Mouse (Mus musculus): Measurements from ENCODE around the gene Gm10645.

Gene Gm10645

DNA sequence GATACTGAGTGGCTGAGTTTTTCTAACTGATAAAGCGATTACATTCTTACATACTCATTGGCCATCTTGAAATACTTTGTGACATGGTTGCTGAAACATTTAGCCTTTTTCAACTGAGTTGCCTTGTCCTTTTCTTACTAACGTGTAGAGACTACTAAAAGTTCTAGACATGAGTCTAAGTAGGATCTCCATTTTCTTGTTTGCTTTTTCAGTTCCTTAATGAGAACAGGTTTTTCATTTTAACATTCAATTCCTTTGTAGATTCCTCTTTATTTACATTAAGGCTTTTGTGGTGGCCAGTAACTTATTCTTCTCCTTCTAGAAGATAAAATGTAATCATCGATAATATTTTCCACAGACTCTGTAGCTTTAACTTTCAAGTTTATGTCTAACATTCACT lies 3.2 kb upstream of the Gm10645 start:
- no peak for DNase-seq (ENCODE audit: extremely low read depth, low read depth)

DNA sequence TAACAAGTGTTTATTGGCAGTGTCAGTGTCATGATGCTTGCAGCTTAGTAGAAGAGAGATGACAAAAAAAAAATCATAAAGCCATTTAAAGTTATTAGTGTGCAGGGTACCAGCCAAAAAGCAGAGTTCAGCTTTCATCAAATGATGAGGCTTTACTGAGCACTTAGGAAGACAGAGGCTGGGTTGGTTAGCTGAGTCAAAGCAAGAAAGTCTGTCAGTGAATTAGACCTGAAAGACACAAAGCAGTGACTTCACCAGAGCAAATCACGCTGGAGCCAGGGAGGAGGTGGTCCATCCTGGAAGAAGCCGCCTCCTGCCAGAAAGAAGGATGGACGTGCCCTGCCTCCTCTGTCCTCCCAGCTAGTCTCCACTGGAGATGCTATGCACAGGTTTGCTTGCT lies 2.0 kb upstream of the Gm10645 start:
- DNase-seq (ENCODE audit: extremely low read depth, low read depth): no peak

DNA sequence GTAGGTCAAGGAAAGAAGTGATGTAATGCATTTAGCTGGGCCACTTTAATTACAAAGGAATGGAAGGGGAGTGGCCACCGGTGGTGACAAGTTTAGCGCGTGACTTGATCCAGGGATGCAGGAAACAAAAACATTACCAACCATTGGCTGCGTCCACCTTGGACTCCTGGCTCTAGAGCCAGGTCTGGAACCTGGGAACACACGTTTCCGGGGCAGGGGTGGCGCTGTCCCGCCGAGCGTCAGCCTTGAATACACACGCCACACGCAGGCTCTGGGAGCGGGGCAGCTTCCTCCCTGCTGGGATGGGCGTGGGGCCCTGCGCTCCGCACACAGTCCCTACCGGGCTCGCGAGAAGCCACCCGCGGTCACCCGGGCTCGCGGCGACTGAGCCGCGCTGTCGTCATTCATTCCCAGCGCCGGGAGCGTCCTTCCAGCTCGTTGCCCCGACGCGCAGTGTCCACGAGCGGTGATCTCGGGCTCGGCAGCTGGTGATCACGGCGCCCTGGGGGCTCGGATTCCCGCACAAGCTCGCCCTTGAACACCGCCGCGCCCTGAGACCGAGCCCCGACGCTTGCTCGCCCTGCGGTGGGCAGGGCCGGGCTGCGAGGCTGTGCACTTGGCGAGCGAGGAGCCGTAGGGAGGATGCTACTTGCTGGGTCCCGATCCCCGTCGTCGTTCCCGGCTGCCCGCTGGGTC lies 587 bp downstream of the Gm10645 start, which contains the start of gene Tbc1d9:
Gene Tbc1d9, plus strand, starts transcription at position 118 of the 696 bp plus-strand sequence.
- DNase-seq (ENCODE audit: extremely low read depth, low read depth): no peak

DNA sequence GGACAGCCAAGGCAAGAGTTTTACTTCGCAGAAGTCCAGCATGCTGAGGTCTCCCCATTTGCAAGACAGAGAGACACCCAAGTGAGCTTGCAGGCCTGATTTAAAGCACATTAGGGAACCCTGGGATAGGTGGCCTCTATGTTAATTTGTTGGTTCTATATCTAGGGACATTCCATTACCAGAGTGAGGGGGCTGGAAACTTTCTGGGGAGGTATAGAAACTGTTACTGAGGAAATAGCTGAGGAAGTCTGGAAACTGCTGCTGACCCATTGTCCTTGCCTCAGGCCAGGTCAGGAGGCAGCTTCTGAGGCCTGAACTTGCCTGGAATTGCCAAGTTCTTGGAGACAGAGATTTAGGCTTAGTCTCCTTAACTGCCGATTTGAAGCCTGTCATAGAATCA lies 5.4 kb downstream of the Gm10645 start:
- DNase-seq (ENCODE audit: extremely low read depth, low read depth): no peak

DNA sequence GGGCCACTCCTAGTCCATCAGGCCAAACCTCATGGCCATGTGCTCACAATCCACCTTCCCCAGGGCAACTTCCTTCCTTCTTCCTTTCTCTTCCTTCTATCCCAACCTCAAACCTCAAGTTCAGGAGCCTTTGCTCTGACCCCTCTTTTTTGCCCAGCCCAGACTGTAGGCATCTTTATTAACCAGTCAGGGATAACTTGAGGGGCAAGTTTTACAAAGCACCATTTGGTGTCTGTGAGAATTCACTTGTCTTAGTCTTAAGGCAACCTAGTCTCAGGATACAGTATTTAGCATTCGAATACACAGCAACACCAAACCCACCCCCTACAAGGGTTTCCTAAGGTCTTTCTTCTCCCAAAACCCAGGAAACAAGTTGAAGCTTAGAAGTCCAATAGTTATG lies 6.4 kb downstream of the Gm10645 start:
- DNase-seq (ENCODE audit: extremely low read depth, low read depth): no peak

DNA sequence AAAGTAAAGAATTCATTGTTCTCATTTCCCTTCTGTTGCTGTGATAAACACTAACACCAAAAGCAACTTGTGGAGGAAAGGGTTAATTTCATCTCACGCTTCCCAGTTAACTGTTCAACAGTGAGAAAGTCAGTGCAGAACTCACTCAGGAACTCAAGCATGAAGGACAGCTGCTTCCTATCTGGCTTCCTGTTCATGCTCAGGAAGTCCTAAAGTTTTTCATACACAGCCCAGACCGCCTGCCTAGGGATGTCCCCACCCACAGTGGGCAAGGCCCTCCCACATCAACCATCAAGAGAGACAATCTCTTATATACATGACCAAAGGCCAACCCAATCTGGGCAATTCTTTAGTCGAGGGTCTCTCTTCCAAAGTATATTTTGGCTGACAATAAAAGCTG lies 7.0 kb downstream of the Gm10645 start:
- DNase-seq (ENCODE audit: extremely low read depth, low read depth): no peak

DNA sequence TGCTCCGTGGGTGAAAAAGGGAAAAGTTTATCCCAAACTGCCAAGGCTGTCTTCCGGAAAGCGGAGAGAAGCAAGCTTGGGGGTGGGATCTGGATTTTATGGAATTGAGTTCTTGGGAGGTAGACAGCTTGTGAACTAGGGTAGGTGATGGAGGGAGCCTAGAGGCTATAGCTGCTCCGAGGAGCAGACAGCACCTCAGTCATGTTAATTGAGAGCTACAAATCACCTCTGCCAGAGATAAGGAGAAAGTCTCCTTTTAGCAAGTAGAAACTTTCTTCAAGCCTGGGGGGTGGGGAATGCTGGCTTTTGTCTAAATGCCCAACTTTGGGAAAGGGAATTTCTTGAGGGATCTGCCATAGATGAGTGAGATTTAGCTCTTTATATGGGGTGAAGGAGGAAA lies 10.9 kb downstream of the Gm10645 start:
- no peak for DNase-seq (ENCODE audit: extremely low read depth, low read depth)

DNA sequence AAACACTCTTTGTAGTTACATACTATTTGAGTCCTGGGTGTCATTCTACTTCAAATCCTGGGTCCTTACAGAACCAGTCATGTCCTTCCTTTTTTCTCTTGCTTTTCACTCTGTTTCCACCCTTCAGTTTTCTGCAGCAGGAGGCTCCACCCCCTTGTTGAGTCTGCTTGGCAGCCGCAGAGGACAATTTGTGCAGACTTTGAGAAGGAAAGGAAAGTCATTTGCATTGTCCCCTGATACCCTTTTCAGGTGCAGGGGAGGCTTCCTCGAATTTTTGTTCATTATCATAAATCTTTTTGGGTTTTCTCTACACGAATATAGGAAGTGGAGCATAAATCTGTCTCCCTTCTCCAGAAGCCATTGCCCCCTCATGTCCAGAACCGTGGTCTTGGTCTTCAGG lies 13.5 kb downstream of the Gm10645 start:
- no peak for DNase-seq (ENCODE audit: extremely low read depth, low read depth)

DNA sequence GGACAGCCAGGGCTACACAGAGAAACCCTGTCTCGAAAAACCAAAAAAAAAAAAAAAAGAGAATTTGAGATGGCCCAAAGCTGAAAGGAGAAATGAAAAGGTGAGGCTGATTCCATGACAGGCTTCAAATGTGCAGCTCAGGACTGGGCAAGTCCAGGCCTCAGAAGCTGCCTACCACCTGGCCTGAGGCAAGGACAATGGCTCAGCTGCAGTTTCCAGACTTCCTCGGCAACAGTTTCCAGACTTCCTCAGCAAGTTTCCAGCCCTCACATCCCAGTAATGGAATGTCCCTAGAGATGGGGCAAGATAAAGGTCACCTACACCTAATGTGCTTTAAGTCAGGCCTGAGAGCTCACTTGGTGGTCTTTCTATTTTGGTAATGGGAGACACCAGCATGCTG lies 13.9 kb downstream of the Gm10645 start:
- DNase-seq (ENCODE audit: extremely low read depth, low read depth): no peak

DNA sequence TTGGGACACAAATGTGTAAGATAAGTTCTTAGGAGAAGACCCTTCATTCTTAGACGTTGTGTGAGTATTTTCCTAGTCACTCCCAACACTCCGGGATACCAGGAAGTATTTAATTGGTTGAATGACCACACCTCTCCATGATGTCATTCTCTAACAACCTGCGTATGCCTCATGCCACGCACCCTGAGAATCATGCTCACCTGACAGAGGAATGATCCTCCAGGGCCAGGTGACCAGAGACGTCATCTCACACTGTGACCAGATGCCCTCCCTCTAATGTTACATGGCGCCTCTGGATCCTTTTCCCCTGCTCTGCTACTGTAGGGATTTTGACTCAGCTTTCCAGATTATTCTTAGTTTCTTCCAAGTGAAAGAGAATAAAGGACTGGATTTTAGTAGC lies 16.8 kb downstream of the Gm10645 start:
- no peak for DNase-seq (ENCODE audit: extremely low read depth, low read depth)

DNA sequence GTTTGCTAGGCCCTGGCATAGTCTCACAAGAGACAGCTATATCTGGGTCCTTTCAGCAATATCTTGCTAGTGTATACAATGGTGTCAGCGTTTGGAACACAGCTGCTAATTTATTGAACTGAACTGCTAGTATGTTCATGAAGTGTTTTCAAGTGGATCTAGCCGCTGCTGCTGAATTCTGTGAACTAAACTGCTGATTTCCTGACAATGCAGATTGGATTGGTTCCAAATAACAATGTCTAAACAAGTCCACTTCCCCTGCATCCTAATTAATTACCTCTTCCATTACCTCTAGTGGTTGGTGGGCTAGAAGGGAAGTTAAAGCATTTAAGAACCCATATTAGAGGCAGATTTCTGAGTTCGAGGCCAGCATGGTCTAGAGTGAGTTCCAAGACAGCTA lies 20.5 kb downstream of the Gm10645 start:
- no peak for DNase-seq (ENCODE audit: extremely low read depth, low read depth)

DNA sequence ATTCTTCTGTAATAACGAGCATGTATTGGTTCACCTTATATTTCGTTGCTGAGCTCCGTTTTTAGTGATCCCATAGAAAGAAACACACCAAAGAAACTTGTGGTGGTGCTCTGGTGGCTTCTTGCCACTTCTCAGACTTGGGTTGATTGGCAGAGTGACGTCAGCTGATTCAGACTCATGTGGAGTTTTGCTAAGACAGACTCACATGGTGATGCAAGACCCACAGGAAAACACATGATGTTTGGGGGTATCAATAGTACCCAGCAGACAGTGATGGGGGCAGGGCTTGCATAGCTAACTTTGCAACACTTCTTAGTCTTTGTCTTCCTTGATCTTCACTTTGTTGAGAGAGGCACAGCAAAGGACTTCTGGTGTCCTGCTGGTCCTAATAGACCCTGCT lies 21.4 kb downstream of the Gm10645 start:
- DNase-seq (ENCODE audit: extremely low read depth, low read depth): no peak

DNA sequence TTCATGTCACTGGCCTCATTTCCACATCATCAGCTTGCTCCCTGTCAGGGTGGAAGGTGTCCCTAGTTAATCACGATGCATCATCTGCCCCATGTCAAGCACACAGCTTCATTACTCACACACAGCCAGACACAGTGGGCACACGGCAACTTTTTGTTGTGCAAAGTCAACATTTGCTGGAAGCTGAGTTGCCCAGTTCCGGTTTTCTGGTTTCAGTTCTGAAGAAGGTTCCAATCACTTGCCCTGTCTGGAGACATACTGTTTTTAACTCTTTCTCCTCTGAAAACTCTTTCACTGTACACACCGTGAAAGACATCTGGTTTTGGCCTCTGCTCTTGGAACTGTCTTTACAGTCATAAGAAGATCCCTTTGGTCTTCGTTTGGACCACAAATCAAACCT lies 24.6 kb downstream of the Gm10645 start:
- DNase-seq (ENCODE audit: extremely low read depth, low read depth): no peak

DNA sequence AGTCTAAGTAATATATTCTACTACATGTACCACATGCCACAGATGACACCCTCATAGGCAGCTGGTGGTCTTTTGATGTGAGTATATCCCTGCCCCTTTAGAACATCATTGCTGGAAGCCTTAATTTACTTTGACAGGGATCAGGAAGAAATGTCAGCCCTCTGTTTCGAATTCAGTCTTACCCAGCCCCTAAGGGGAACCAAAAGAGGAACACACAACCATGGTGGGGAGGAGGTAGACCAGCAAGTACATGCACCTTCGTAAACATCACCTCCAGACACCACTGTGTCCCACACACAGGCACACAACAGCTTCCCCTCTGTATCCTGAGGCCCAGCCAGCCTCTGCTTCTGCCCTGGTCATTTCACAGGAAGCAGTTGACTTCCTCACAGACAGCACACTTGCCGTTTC lies 25.3 kb downstream of the Gm10645 start:
- DNase-seq (ENCODE audit: extremely low read depth, low read depth): no peak

DNA sequence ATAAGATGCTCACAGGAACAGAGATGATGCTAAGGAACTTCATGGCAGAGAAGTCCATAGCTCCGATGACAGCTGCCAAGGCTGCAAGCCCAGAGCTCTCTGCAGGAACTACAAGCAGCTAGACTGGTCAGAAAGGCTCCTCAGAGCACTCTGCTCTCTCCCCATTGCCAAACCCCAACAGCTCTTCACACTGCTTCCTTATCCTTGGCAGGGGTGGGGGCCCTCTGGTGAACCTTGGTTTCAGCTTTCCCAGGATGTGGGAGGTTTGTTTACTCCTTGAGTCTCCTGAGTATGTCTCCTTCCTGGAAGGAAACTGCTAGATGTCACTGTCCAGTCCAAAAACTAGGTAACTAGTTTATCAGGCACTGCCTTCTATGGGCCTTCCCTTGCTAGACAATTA lies 25.9 kb downstream of the Gm10645 start:
- DNase-seq (ENCODE audit: extremely low read depth, low read depth): no peak

DNA sequence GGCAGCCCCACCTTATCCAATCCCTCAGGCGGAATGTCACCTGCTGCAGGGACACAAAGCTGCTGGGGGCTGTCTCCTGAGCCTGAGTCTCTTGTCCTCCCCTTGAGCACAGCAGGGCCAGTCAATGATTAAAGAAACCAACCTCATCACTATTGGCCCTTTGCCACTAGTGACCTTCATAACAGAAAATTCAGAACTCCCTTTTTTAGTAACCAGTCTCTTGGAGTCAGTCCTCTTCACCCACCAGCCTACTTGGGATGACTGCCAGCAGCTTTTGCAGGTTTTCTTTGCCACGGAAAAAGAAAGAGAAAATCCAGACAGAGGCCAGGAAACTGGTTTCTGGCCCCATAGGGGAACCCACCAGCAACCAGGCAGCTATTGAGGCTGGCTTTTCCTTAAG lies 30.9 kb downstream of the Gm10645 start:
- no peak for DNase-seq (ENCODE audit: extremely low read depth, low read depth)

Measured in MEL-GATA-1-ER (cell line).